Mouse (Mus musculus): ENCODE data around the gene Ruvbl1. TPM values are rescaled to one million over a fixed set of nuclear protein-coding genes. Genes with fewer than 3 reads are reported as not detected.

Gene Ruvbl1
- total RNA-seq (2021): 10 to 100 TPM; 35.9 to 36.6 TPM
- long read RNA-seq, experiment 1, transcript Ruvbl1-201 (11 exons, 1,675 nt): major isoform, 58 of 67 reads
- long read RNA-seq, experiment 1, partial matches to known transcripts: 1 of 67 reads
- long read RNA-seq, experiment 1, other reads (novel, unspliced or antisense): 8 of 67 reads
- long read RNA-seq, experiment 2, transcript Ruvbl1-201 (11 exons, 1,675 nt): major isoform, 89 of 96 reads
- long read RNA-seq, experiment 2, partial matches to known transcripts: 2 of 96 reads
- long read RNA-seq, experiment 2, other reads (novel, unspliced or antisense): 5 of 96 reads

DNA sequence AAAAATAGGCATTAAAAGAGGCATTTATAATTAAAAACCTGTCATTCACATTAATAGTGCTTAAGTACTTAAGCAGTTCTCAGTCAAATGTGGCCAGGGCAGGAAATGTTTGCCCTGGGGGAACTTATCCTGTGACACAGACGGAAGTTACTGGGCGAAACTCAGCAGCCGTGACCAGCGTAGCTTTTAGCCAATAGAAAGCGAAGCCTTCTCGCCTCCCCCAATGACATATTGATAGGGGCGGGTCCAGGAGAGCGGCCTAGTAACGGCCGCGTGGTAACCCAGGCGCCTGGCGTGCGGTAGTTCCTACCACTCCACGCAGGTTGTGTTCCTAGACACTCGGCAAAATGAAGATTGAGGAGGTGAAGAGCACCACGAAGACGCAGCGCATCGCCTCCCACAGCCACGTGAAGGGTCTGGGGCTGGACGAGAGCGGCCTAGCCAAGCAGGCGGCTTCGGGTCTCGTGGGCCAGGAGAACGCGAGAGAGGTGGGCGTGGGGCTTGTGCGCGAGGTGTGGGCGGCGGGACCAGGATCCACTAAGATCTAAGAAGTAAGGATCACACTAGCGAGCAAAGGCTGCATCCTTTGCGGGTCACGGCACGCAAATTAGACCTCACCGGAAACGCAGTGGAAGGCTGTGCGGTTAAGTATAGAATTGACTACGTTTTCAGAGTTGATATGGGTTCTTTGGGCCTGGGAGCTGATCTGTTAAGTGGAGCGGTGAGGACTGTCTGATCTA is at the start of gene Ruvbl1:
Gene Ruvbl1 (plus strand): TSS at position 229 of the 740 bp plus-strand sequence.
- DNase-seq (ENCODE audit: low spot score in 2 of 2): peak; percentile 85 to 95

DNA sequence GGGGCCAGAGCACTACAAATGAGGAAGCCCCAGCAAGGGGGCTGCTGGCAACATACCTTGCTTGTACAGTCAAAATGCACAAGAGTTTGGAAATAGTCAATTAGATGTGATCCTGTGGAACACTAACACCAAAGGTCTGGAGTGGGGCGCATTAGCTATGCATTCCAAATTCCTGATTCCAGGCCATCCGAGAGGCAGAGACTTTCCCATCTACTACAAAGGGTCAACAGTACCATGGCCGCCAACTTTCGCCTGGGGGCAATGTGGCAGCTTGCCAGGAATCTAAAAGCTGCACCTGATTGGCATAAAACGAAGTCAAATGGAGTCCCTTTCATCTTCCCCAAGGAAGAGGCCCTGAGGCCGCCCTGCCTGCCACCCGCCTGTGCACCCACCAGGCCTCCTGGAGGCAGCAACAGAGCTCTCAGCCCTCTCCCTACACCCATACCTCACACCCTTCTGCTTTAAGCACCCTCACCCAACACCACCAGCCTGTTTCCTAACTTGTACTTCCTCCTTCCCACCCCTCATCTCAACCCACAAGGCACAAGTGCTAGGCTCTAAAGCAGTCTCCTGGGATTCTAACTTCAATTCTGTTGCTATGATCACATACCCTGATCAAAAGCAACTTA is 49.0 kb upstream of the Ruvbl1 start:
- DNase-seq (ENCODE audit: low spot score in 2 of 2): no peak

DNA sequence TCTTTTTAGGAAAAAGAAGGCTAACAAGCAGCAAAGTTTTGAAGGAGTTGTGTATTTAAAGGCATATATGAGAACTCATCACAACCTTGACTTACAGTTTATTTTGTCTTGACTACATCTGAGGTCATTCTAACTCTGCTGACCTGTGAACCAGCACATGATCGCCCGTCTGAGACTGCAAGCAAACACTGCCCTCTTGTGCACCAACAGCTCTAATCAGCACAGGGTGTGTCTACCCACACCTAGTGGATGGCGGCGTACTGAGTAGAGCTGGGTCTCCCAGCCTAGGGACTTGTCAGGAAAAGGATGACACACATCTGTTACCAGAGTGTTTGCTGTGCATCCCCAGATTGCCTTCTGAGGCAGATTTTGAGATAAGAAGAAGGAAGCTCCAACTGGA is 34.0 kb upstream of the Ruvbl1 start:
- DNase-seq (ENCODE audit: low spot score in 2 of 2): no peak

DNA sequence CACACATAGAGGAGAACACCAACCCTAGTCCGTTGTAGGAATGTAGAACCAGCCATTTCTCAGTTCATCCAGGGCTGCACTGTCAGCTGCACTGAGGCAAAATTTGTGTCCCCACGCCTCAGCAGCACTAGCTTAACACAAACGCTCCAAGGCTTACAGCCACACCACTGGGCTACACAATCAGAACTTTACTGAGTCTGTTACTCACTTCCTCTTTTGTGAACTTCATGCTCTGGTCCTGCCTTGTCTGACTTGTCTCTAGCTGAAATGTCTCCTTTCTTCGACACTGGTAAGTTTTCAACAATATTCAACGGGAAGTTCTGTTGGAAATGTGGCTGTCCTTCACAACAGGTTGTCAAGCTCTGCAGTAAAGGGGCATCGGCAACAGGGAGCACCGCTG is 29.6 kb upstream of the Ruvbl1 start:
- no peak for DNase-seq (ENCODE audit: low spot score in 2 of 2)

DNA sequence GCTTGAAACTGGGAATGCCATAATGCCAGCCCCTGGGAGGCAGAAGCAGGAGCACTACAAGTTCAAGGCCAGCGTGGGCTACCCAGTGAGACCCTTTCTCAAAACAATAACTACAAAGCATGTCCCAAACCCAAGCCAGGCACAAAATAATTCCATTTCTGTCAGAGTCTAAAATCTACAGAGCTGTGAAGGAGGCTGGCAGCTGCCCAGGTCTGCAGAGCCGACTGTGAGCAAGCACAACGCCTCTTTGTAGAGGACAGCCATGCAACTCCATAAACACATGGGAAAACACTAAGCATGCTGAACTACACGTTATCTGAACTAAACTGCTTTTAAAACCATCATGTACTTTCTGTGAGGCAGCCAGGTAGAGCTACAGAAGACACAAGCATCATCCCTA is 26.2 kb upstream of the Ruvbl1 start:
- DNase-seq (ENCODE audit: low spot score in 2 of 2): peak in 1 of 2 experiments; percentile 33

DNA sequence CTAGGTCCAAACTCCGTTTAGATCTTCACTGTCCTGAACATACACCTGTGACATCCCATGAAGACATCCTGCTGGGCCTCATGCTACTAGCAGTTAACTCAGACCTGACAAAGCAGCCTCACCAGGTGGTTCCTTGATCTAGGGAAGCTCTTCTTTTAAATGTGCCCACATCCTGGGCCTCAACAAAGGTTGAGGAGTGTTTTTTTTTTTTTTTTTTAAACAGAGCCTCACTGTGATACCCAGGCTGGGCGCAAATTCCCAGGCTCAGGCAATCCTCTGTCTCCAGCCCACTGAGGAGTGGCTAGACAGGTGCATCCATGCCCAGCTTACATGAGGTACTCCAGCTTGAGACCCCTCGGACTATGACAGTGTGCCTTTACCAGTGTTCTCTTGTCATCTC is 22.7 kb upstream of the Ruvbl1 start:
- no peak for DNase-seq (ENCODE audit: low spot score in 2 of 2)

DNA sequence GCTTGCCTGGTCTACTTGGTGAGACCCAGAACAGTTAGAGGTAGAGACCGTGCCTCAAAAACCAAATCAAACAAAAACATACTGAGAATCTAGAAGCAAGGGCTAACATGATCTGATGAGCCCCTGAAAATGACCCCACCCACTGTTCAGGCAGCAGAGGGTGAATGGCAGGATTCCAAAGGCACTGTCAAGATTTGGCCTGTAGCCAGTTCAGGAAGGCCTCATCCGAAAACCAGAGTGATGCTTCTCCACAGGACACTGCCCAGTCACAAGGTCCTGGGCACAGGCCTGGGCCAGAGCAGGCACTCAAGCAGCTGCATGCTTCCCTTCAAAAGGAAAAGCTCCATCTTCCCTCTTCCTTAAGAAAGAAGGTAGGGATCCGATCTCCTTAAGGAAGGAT is 21.8 kb upstream of the Ruvbl1 start:
- DNase-seq (ENCODE audit: low spot score in 2 of 2): no peak

DNA sequence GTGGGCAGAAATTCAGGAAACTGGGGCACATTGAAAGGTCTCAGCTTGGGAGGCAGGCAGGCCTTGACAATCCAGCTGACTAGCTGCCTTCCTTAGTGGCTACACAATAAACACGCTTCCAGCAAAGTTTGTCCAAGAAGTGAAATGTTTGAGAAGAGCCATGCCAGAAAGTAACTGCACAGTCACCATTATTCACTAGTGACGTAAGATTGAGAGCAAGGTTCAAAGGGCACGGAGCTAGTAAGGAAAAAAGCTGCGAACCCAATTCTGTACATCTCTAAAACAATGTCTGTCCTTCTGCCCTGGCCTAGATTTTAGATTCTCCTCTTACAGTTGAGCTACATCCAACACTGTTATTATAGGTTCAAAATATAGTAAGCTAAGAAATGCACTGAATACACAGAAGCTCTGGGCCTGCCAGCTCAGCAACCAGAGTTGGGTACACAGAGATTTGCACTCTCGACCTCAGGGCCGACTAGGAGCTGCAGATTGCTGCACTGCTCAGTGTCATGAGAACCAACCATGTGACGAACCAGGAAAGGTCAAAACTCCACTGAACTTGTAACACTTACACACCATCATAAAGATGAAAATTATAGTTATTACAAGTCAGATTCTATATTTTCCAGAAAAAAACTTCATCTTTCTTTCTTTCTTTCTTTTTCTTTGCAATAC is 21.0 kb upstream of the Ruvbl1 start:
- no peak for DNase-seq (ENCODE audit: low spot score in 2 of 2)

DNA sequence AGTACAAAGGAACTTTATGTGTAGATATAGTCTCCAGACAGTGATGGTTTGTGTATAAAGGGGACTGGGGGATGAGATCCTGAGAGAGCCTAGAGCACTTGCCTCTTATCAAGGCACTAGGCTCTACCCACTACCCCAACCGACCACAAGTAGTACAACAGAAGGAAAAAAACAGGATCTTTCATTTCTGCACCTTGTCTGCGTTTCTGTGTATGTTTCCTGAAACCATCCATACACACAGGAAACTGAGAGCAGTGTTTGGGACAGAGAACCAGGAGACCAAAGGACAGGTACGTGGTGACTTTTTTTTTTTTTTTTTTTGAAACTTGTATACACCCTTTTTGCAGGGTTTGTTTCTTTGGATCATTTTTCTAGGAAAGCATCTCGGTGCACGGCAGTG is 19.5 kb upstream of the Ruvbl1 start:
- no peak for DNase-seq (ENCODE audit: low spot score in 2 of 2)

DNA sequence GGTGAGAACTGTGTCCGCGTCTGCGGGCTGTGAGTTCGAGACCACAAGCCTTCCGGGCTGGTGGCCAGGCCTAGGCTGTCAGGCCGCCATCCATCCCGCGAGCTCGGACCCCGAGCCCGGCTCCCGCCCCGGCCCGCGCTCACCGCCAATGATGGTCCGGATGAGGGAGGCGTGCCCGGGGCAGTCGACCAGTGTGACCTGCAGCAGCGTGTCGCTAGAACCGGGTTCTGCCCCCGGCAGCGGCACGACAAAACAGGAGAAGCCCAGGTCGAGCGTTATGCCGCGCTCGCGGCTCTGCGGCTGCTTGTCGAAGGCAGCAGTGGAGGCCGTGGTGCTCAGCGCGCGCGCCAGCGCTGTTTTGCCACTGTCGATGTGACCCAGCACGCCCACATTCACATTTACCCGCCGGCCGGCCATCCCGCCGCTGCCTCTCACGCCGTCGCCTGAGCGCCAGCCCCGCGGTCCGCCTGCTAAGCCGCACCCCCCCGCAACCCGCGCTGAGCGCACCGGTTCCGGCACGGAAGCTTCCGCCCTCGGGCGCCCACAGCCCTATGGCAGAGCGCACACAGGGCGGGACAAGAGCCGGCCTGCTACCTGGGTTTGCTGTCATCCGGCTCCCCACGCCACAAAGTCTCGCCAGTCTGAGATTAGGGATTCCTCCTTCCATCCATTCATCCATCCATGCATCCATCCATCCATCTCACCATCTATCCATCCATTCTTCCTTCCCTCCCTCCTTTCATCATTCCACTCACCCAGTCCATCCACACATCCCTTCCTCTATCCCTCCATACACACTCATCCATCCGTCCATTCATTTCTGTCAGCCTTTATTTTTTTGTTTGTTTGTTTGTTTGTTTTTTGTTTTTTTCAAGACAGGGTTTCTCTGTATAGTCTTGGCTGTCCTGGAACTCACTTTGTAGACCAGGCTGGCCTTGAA is 18.9 kb upstream of the Ruvbl1 start, which contains the start of gene Eefsec:
Gene Eefsec (minus strand): TSS at position 477 of the 940 bp plus-strand sequence.
- peak; percentile 77 to 81 for DNase-seq (ENCODE audit: low spot score in 2 of 2)

DNA sequence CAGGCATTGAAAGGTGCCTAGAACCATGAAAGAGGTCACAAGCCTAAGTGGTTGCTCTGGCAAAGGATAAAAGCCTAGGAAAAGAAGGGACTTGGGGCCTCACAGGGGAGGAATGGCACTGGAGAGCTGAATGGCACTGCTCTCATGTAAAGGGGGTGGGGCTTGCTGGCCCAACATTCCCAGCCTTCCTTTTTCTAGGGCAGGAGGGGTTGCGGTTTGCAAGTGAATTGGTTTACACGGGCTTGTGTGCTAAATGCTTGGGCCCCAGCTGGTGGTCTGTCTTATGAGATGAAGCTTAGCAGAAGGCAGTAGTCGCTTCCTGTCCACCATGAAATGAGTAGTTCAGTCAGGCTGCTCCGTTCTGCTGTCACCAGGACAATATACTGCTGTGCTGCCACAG is 17.8 kb upstream of the Ruvbl1 start:
- DNase-seq (ENCODE audit: low spot score in 2 of 2): no peak

DNA sequence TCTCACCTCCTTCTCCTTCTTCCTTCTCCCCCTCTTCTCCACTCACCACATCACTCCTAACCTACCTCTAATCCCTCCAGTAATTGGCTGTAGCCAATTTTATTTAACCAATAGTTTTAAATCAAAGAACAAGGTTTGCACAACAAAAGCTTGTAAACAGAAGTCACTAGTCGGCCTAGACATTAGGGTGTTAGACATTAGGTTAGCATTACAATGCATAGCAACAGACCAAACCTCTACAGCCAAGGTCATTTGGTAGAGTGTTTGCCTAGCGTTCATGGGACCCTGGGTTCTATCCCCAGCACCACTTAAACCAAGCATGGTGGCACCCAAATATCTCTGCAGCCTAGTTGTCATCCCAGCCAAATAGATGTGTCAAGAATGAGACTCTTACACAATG is 10.7 kb upstream of the Ruvbl1 start:
- no peak for DNase-seq (ENCODE audit: low spot score in 2 of 2)

DNA sequence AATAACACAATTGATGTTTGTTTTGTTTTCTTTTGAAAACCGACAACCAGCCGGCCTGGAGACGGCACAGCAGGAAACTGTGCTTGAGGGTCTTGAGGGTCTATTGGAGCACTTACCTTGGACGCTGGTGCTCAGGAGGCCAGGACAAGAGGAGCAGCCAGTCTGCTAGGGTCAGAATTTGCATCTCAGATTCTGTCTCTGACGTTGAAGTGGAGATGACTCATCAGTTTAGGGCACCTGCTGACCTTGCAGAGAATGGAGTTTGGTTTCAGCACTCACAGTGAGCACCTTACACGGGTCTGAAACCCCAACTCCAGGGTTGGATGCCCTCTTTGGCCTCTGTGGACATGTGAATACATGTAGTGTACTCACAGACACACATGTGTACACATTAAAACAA is 4.7 kb downstream of the Ruvbl1 start:
- no peak for DNase-seq (ENCODE audit: low spot score in 2 of 2)

DNA sequence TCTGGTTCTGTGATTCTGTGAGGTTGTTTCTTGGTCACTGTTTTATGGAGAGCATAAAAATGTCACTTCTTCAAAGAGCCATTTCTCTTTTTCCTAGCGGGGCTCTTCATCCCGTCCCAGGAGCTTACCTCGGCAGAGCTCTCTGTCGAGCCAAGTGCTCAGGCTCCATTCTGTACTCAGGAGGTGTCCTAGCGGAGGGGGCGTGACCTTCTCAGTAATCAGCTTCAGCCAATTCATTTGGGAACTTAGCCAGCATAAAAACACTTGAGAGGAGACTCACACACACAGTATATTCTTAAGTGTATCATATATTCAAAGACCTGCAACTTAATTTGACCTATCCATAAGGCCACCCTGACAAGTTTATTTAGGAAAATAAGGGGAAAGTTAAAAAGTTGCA is 15.2 kb downstream of the Ruvbl1 start:
- no peak for DNase-seq (ENCODE audit: low spot score in 2 of 2)

DNA sequence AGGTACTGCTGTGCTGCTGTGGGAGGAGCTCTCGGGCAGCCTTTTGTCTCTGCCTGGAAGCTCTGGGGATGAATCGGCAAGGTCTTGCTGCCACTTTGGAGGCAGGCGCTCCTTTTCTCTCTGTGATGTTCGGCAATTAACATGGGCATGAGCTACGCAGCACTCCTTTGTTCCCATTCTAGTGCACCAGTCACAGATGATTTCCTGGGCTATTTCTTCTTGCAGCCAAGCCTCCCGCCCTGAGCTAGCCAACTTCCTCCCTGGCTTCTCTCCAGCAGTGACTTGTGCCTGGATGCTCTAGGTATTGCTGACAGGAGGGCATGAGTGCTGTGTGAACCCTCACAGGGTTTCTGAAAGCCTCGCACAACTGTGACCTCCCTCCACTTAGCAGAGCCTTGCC is 17.9 kb downstream of the Ruvbl1 start:
- DNase-seq (ENCODE audit: low spot score in 2 of 2): no peak

DNA sequence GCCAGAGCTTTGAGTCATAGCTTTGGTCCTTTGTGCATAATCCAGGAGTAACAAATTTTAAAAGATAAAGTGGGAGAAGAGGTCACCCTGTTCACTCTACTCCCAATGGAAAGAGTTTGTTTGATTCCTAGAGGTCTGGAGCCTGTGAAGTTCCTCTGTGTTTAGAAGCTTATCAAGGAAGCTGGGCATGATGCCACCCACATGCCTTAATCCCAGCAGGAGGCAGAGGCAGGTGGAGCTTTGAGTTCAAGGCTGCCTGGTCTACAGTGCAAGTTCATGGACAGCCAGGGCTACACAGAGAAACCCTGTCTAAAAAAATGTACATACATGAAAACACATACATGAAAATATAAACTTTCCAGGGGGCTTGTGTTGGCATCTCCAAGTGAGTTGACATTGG is 18.7 kb downstream of the Ruvbl1 start:
- DNase-seq (ENCODE audit: low spot score in 2 of 2): no peak

DNA sequence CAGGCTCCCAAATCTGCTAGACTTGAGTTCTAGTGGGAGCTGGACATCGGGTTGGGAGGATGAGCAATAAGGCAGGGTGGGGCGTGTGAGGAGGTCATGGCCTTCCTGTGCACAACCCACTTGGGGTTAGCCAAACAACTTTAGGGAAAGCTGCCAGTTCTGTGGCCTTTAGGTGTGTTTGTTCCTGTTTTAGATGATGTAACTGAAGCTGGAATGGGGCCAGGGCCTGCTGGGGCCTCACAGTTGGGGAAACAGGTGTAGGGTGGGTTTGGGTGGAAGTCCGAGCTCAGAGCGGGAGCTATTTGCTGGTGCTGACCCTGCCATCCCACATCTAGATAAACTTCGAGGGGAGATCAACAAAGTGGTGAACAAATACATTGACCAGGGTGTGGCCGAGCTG is 20.2 kb downstream of the Ruvbl1 start:
- no peak for DNase-seq (ENCODE audit: low spot score in 2 of 2)

DNA sequence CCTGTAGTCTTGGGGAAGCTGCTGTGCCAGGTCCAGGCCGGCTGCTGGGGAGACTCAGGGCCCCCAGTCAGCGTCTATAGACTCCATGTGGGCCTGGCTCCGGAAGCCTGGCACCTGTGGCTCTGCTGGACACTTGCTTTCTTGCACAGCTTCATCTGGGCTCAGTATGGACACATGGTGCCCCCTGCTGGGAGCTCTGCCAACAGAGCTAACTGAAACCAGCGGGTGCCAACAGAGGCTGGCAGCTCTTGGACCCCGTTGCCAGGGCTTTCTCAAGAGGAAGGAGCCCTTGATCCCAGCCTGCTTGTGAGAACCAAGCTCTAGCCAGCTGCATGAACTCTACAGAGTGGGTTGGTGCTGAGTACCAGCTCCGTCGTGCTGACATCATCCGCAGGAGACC is 21.7 kb downstream of the Ruvbl1 start:
- peak; percentile 72 to 86 for DNase-seq (ENCODE audit: low spot score in 2 of 2)

DNA sequence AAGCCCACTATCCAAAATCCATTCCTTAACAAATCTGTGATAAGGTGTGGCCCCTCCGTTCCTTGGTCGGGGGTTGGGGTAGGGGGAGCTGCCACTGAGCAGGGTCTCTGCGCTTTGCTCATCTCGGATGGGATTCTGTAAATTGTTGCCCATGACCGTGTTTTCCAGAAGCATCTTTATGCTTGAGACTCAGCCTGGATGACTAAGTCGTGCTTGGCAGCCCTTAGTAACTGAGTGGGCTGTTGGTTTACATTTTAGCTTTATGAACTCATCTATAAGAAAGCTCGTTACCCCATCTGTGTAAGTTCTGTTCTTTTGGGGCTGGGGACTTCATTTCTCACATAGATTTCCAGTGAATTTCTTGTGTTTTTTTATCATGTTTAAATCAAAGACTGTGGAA is 23.8 kb downstream of the Ruvbl1 start:
- no peak for DNase-seq (ENCODE audit: low spot score in 2 of 2)

DNA sequence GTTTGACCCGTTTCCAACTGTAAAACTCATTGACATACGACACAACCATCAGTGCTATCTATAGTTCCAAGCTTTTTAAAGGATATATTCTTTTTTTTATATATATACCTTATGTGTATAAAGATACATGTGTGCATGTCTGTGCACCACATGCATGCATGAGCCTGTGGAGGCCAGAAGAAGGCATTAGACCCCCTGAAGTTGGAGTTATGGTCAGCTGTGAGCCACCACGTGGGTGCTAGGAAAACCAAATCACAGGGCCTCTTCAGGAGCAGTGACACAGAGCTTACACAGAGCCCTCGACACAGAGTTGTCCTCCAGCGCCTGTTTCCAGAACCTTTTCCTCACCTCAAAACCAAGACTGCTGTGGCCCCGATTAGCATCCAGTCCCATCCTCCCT is 24.6 kb downstream of the Ruvbl1 start:
- DNase-seq (ENCODE audit: low spot score in 2 of 2): no peak

All from layer of hippocampus, postnatal 14 days (tissue).